Mouse (Mus musculus): ENCODE data around the gene Olfr1104.

Gene Olfr1104

DNA sequence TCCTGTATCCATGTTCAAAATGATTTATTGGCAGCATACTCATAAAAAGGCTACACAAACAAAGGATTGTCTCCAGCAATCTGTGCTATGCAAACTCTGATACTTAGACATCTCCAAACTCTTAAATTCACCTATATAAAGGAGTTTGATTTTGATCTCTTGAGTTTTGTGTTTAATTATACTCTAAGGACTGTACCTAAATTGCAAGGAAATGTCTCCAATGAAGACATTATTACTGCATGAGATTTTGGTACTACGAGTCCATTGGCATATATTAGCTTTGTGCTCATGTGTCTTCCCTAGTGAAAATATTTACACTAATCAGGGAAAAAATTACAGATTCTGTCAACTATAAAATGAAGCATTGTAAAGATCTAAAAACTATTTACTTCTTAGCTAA is at the start of gene Olfr1104:
Olfr1104 (minus strand) TSS at position 101 of the 400 bp plus-strand sequence.
- no peak for DNase-seq

DNA sequence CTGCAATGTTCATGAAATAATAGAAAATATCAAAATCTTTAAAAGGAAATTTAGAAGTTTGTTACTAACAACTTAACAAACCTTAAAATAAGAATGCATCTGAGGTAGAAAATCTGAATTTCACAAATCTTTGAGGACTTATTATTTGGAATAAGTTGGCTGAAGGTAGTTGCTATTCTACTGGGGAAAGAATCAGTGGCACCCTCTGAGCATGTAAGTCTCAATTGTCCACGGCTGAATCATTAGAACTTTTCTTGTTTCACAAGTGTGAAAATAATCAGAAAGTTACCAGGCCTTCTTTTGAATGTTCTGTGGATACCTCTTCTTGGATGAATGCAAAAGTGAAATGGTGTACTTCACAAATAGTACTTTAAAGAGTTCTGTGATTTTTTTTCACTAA is 48.8 kb upstream of the Olfr1104 start, which contains the start of gene Olfr1107:
Olfr1107 (minus strand) TSS at position 101 of the 400 bp plus-strand sequence.
- no peak for DNase-seq

DNA sequence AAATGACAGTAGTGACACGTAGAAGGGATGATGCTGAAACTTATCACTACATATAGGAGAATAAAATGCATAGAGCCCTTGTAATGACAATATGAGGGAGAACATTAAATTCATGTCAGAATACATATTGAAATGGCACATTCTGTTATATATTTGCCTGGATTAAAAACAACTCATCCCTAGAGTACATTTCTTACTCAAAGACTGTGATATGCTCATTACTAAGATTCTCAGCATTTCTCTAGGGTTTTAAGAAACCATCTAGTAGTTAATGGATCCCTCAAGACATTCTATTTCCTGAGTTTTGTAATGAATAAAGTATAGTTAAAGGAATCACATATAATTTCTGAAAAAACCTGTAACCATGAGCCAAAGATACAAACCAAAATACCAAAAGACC is 25.3 kb upstream of the Olfr1104 start, which contains the start of gene Olfr1106:
Olfr1106 (minus strand) TSS at position 101 of the 400 bp plus-strand sequence.
- no peak for DNase-seq

GRCm38 (mm10) chr2:87036431-87036830 is 9.6 kb upstream of the Olfr1104 start, which contains the start of gene Olfr1105:
TSS of gene Olfr1105 (minus strand) at chr2:87036531.
- DNase-seq: no peak

DNA sequence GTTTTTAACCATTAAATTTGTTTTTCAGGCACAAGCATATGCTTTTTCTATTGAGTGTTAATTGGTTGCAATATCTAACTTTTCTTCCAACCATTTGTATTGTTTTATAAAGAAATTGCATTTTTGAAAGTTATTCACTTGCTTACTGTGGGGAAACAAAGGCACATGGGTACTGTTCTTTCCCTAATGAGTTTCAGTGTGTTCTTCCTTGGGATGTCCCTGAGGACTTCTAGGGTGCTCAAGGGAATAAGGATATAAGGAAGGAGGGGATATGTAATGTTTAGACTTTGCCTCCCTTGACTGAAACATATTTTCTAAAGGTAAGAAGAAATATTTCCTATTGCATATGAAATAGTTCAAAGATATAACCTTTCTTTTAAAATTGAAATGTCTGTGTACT is 28.8 kb downstream of the Olfr1104 start, which contains the start of gene Olfr1102:
Olfr1102 (plus strand) TSS at position 301 of the 400 bp plus-strand sequence.
- no peak for DNase-seq

DNA sequence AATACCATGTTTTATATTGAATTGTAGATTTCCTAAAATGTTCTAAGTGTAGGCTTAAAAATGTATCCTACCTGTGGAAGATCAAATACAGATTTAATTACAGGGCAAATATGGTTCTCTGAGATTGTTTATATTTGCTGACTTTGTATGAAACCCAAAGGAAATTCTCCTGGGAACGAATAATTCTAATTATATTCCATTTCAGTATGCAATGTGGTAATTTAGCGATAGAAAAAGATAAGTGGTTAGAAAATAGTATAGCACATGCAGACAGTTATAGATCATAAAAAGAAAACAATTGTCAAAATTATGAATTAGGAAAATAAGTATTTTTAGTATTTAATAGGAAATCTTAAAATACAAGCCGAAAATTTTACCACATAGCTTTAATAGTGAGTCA is 35.8 kb downstream of the Olfr1104 start, which contains the start of gene Olfr1101:
Olfr1101 (minus strand) TSS at position 101 of the 400 bp plus-strand sequence.
- DNase-seq: no peak

- no peak for DNase-seq
These were observed 47.0 kb downstream of the Olfr1104 start, which contains the start of gene Olfr1100 for GRCm38 (mm10) chr2:86979854-86980253. TSS of gene Olfr1100 (minus strand) at chr2:86979954.

Measured in kidney, postnatal 25 days (tissue).